In genomic region chr17:34898706-34899052, GRCm38 (mm10) we compare ENCODE assay signal across 8 mouse cellular contexts. TPM values are rescaled to one million over a fixed set of nuclear protein-coding genes. Genes with fewer than 3 reads are reported as not detected.
DNase-seq lines count a peak whose midpoint lies in the region; ATAC-seq and TF ChIP-seq lines count a peak whose summit lies in the region.

No protein-coding gene starts in this region.

- peak overlapping the region; percentile 94 for H3K4me2 ChIP-seq in neural tube, embryonic 13.5 days

- peak overlapping the region; percentile 100 for H3K27ac ChIP-seq in gastrocnemius, adult 2 months
- H3K27ac ChIP-seq in neural tube, embryonic 13.5 days (replicated peaks) = peak overlapping the region; percentile 98

- no peak for TF ChIP-seq CTCF in gastrocnemius, adult 2 months (IDR thresholded peaks at IDR 0.05)

- peaks cover 36% of the 10 kb centered on the region for H3K36me3 ChIP-seq in neural tube, embryonic 13.5 days

- peak overlapping the region; percentile 95 for H3K4me3 ChIP-seq in gastrocnemius, adult 2 months
- peak overlapping the region; percentile 93 for H3K4me3 ChIP-seq in neural tube, embryonic 13.5 days

- peaks cover 50% of the 10 kb centered on the region for H3K4me1 ChIP-seq in neural tube, embryonic 13.5 days (replicated peaks)

- intact Hi-C loops in gastrocnemius, adult 2 months (cut with DNase I) = loop anchor here (5.0 kb wide), 1 partner anchor 344 kb away; the partner anchor contains the start of gene Ddx39b

- peak overlapping the region; percentile 96 for H3K9ac ChIP-seq in neural tube, embryonic 13.5 days

- peak; percentile 5; the same call in 1 of the 2 replicates for ATAC-seq in neural tube, embryonic 13.5 days (ENCODE audit: low read depth)
- ATAC-seq in megakaryocyte progenitor cell, adult 5-6 weeks (replicated peaks; ENCODE audit: poor library complexity) = no peak

- no peaks in the 10 kb centered on the region for H3K9me3 ChIP-seq in neural tube, embryonic 13.5 days

- DNase-seq in gastrocnemius, adult 2 months = no peak
- DNase-seq in gastrocnemius, postnatal 25 days = no peak
- peak; percentile 71 for DNase-seq in thymus, postnatal 4 days
- DNase-seq in thymus, adult 18-20 months = no peak
- DNase-seq in kidney, postnatal 10 days = peak; percentile 65
- DNase-seq in frontal cortex, postnatal 14 days (ENCODE audit: low spot score in 2 of 2) = no peak

- H3K27me3 ChIP-seq in neural tube, embryonic 13.5 days = no peaks in the 10 kb centered on the region

- 0% methylated on average over 26 of the region's 47 CpGs for WGBS in neural tube, embryonic 13.5 days

RNA-seq across cellular contexts. Expression of gene Ehmt2, which starts 0.4 kb away (rescaled TPM):
- total RNA-seq in gastrocnemius, adult 2 months (2021) = 10 to 100 TPM; 28.0 to 29.6 TPM
- total RNA-seq in gastrocnemius, postnatal 25 days (2021) = 10 to 100 TPM; 25.5 to 26.4 TPM
- 86.8 and 88.7 TPM in 2 replicates for polyA plus RNA-seq in neural tube, embryonic 13.5 days (2015; fragmentation: Nextera tagmentation; extraction: Ambion mirVana)
- total RNA-seq in megakaryocyte progenitor cell, adult 5-6 weeks (2015) = 72.4 and 73.5 TPM in 2 replicates
- 107 and 108 TPM in 2 replicates for total RNA-seq in megakaryocyte progenitor cell, adult 5-6 weeks (2017)

RNA-seq across cellular contexts. Expression of gene C2, which starts 0.6 kb away (rescaled TPM):
- 1 to 10 TPM; 1.3 to 3.4 TPM for total RNA-seq in gastrocnemius, adult 2 months (2021)
- 1 to 10 TPM; 2.6 to 2.9 TPM for total RNA-seq in gastrocnemius, postnatal 25 days (2021)
- polyA plus RNA-seq in neural tube, embryonic 13.5 days (2015; fragmentation: Nextera tagmentation; extraction: Ambion mirVana) = 0.99 and 2.1 TPM in 2 replicates
- 5.1 and 7.8 TPM in 2 replicates for total RNA-seq in megakaryocyte progenitor cell, adult 5-6 weeks (2015)
- total RNA-seq in megakaryocyte progenitor cell, adult 5-6 weeks (2017) = 1.6 and 1.9 TPM in 2 replicates

RNA-seq across cellular contexts. Expression of gene Slc44a4, which starts 15.6 kb away (rescaled TPM):
- not detected for total RNA-seq in gastrocnemius, adult 2 months (2021)
- not detected for total RNA-seq in gastrocnemius, postnatal 25 days (2021)
- polyA plus RNA-seq in neural tube, embryonic 13.5 days (2015; fragmentation: Nextera tagmentation; extraction: Ambion mirVana) = not detected in 2 replicates
- 0.81 and 1.8 TPM in 2 replicates for total RNA-seq in megakaryocyte progenitor cell, adult 5-6 weeks (2015)
- 0.61 and 0.75 TPM in 2 replicates for total RNA-seq in megakaryocyte progenitor cell, adult 5-6 weeks (2017)

RNA-seq across cellular contexts. Expression of gene Gm20547, which starts 16.8 kb away (rescaled TPM):
- not detected for total RNA-seq in gastrocnemius, adult 2 months (2021)
- not detected for total RNA-seq in gastrocnemius, postnatal 25 days (2021)
- polyA plus RNA-seq in neural tube, embryonic 13.5 days (2015; fragmentation: Nextera tagmentation; extraction: Ambion mirVana) = not detected in 2 replicates
- total RNA-seq in megakaryocyte progenitor cell, adult 5-6 weeks (2015) = not detected in 2 replicates
- not detected in 2 replicates for total RNA-seq in megakaryocyte progenitor cell, adult 5-6 weeks (2017)

RNA-seq across cellular contexts. Expression of gene Zbtb12, which starts 19.4 kb away (rescaled TPM):
- total RNA-seq in gastrocnemius, adult 2 months (2021) = 1 to 10 TPM; 5.2 to 8.3 TPM
- 1 to 10 TPM; 5.0 to 5.2 TPM for total RNA-seq in gastrocnemius, postnatal 25 days (2021)
- polyA plus RNA-seq in neural tube, embryonic 13.5 days (2015; fragmentation: Nextera tagmentation; extraction: Ambion mirVana) = 9.5 and 10.4 TPM in 2 replicates
- 7.7 and 9.9 TPM in 2 replicates for total RNA-seq in megakaryocyte progenitor cell, adult 5-6 weeks (2015)
- 13.6 and 15.1 TPM in 2 replicates for total RNA-seq in megakaryocyte progenitor cell, adult 5-6 weeks (2017)

Comparison
In these comparisons a context has a peak if more than half of its experiments do, and no peak if none do; other contexts are left out.
1. DNase-seq: peak in thymus, postnatal 4 days (single experiment) and kidney, postnatal 10 days (single experiment); none in gastrocnemius, adult 2 months (single experiment), gastrocnemius, postnatal 25 days (single experiment), thymus, adult 18-20 months (0 of 2) and frontal cortex, postnatal 14 days (0 of 2).